In the genomic region with DNA sequence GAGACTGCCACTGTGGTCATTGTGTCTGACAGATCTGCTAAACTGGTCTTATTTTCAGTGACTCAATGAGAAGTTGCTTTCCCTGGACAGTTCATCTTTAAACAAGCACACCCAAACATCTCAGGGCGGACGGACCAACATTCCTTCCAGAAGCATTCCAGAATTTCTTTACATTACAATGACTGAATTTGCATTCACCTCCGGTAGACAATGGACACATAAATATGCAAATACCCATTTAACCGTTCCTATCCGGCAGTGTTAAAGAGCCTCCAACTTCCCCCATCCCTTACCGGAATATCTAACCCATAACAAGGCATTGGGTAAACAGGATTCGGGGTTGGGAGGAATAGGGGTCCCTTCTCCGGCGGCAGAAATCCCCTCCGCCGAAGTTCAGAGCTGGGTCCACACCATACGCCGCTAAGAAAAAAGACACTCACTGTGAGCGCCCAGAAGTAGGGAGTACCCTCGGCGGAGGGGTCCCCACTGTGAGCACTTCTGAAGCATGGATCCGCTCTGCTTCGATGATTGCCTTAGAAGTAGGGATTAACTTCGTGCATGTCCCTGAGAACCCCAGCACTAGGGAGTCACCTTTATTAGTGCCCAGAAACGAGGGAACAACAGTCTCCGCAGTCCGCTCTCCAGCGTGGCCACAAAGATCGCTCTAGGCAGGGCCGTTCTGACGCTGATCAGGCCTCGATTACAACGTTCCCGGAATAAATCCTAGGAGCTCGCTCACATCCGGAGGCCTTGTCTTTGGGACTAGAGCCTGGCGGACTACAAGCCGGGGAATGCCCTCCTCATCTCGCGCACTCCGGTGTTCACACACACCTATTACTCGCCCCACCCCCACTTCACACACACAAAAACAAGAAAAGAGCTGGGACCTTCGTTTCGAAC, we compare ENCODE assay signal across 8 mouse cellular contexts. TPM values are rescaled to one million over a fixed set of nuclear protein-coding genes. Genes with fewer than 3 reads are reported as not detected.
DNase-seq lines count a peak whose midpoint lies in the region; ATAC-seq and TF ChIP-seq lines count a peak whose summit lies in the region.

No protein-coding gene starts in this region.

- H3K4me2 ChIP-seq in liver, embryonic 13.5 days: peak overlapping the region; percentile 76

- intact Hi-C loops in gastrocnemius, adult 2 months (cut with DNase I): no loop called here

- H3K27me3 ChIP-seq in C2C12 (ENCODE audit: control insufficient read depth, insufficient read depth, insufficient read length): no peaks in the 10 kb centered on the region
- H3K27me3 ChIP-seq in forebrain, embryonic 10.5 days (ENCODE audit: poor library complexity, severe bottlenecking): no peaks in the 10 kb centered on the region
- H3K27me3 ChIP-seq in liver, embryonic 13.5 days: no peaks in the 10 kb centered on the region

- WGBS in forebrain, embryonic 10.5 days: under 1% methylated on average over 39 of the region's 39 CpGs
- WGBS in liver, embryonic 13.5 days (ENCODE audit: insufficient replicate concordance): under 1% methylated on average over 39 of the region's 39 CpGs

- peak overlapping the region; percentile 96 for H3K27ac ChIP-seq in gastrocnemius, adult 2 months
- H3K27ac ChIP-seq in forebrain, embryonic 10.5 days: peak overlapping the region; percentile 98
- H3K27ac ChIP-seq in liver, embryonic 13.5 days: peak overlapping the region; percentile 93

- H3K36me3 ChIP-seq in C2C12 (ENCODE audit: control insufficient read depth, insufficient read depth): peaks cover 29% of the 10 kb centered on the region
- H3K36me3 ChIP-seq in forebrain, embryonic 10.5 days (replicated peaks): peaks cover 51% of the 10 kb centered on the region
- peaks cover 43% of the 10 kb centered on the region for H3K36me3 ChIP-seq in liver, embryonic 13.5 days

- H3K4me3 ChIP-seq in gastrocnemius, adult 2 months: peak overlapping the region; percentile 100
- peak overlapping the region; percentile 94 for H3K4me3 ChIP-seq in C2C12 (ENCODE audit: insufficient read depth, poor library complexity, severe bottlenecking)
- peak overlapping the region; percentile 82 for H3K4me3 ChIP-seq in forebrain, embryonic 10.5 days
- peak overlapping the region; percentile 99 for H3K4me3 ChIP-seq in liver, embryonic 13.5 days (replicated peaks)

- H3K9ac ChIP-seq in liver, embryonic 13.5 days: peak overlapping the region; percentile 93

- H3K79me2 ChIP-seq in C2C12 (ENCODE audit: control insufficient read depth, insufficient read depth): peaks cover 98% of the 10 kb centered on the region

- H3K9me3 ChIP-seq in forebrain, embryonic 10.5 days: no peaks in the 10 kb centered on the region
- no peaks in the 10 kb centered on the region for H3K9me3 ChIP-seq in liver, embryonic 13.5 days (replicated peaks)

- H3K79me3 ChIP-seq in C2C12 (ENCODE audit: low read depth): peaks cover 83% of the 10 kb centered on the region

- no peak for DNase-seq in gastrocnemius, adult 2 months
- DNase-seq in gastrocnemius, adult 8-10 months (ENCODE audit: low spot score in 2 of 2): no peak
- no peak for DNase-seq in forebrain, embryonic 10.5 days (ENCODE audit: extremely low spot score, low spot score)
- no peak for DNase-seq in liver, embryonic 13.5 days
- DNase-seq in spleen, postnatal 10 days (ENCODE audit: low spot score in 2 of 2): no peak
- DNase-seq in adrenal gland, postnatal 14 days: no peak
- DNase-seq in lung, postnatal 10 days: no peak

- ATAC-seq in liver, embryonic 13.5 days (ENCODE audit: low read depth): peak; percentile 1

- peaks cover 26% of the 10 kb centered on the region for H3K4me1 ChIP-seq in forebrain, embryonic 10.5 days
- peaks cover 75% of the 10 kb centered on the region for H3K4me1 ChIP-seq in liver, embryonic 13.5 days (replicated peaks)

- TF ChIP-seq CTCF in gastrocnemius, adult 2 months (IDR thresholded peaks at IDR 0.05): no peak
- TF ChIP-seq CTCF in C2C12 (IDR thresholded peaks at IDR 0.05; ENCODE audit: control insufficient read depth, insufficient read depth, insufficient read length): no peak

- peak overlapping the region; percentile 96 for H3ac ChIP-seq in C2C12 (ENCODE audit: control insufficient read depth, insufficient read length, low read depth)

TF ChIP-seq in C2C12, 6 proteins besides CTCF, POLR2A, EP300 and RAD21:
- no peak for TF ChIP-seq MYOG (IDR thresholded peaks at IDR 0.05; ENCODE audit: control insufficient read depth, extremely low read depth, insufficient read length)
- peak; percentile 14 for TF ChIP-seq MAX (IDR thresholded peaks at IDR 0.05)

RNA-seq across cellular contexts. Expression of a gene that starts 0.5 kb away (rescaled TPM):
- total RNA-seq in gastrocnemius, adult 2 months (2021): 10 to 100 TPM; 18.6 to 22.4 TPM
- 10 to 100 TPM; 13.2 to 17.8 (median 14.6) TPM for total RNA-seq in gastrocnemius, adult 8-10 months (2022)
- polyA plus RNA-seq in C2C12 (2012; fragmentation: generic; extraction: Trizol): 11.0 TPM
- polyA plus RNA-seq in forebrain, embryonic 10.5 days (2016; fragmentation: Nextera tagmentation; extraction: Ambion mirVana): 33.8 and 34.3 TPM in 2 replicates
- 10.1 and 12.7 TPM in 2 replicates for polyA plus RNA-seq in liver, embryonic 13.5 days (2015; fragmentation: Nextera tagmentation; extraction: Ambion mirVana)
- 49.3 and 54.1 TPM in 2 replicates for total RNA-seq in adrenal gland, postnatal 14 days (2021)

RNA-seq across cellular contexts. Expression of a gene that starts 0.6 kb away (rescaled TPM):
- 10 to 100 TPM; 31.1 to 42.1 TPM for total RNA-seq in gastrocnemius, adult 2 months (2021)
- 10 to 100 TPM; 33.7 to 41.1 (median 34.8) TPM for total RNA-seq in gastrocnemius, adult 8-10 months (2022)
- 35.5 TPM for polyA plus RNA-seq in C2C12 (2012; fragmentation: generic; extraction: Trizol)
- 46.8 and 47.7 TPM in 2 replicates for polyA plus RNA-seq in forebrain, embryonic 10.5 days (2016; fragmentation: Nextera tagmentation; extraction: Ambion mirVana)
- polyA plus RNA-seq in liver, embryonic 13.5 days (2015; fragmentation: Nextera tagmentation; extraction: Ambion mirVana): 116 and 126 TPM in 2 replicates
- 62.9 and 65.5 TPM in 2 replicates for total RNA-seq in adrenal gland, postnatal 14 days (2021)

RNA-seq across cellular contexts. Expression of a gene that starts 15.8 kb away (rescaled TPM):
- total RNA-seq in gastrocnemius, adult 2 months (2021): under 1 TPM in 1 of 2 experiments, not detected in 1; 0.33 TPM
- total RNA-seq in gastrocnemius, adult 8-10 months (2022): under 1 TPM in 1 of 4 experiments, not detected in 3; 0.25 TPM
- 0.04 TPM for polyA plus RNA-seq in C2C12 (2012; fragmentation: generic; extraction: Trizol)
- polyA plus RNA-seq in forebrain, embryonic 10.5 days (2016; fragmentation: Nextera tagmentation; extraction: Ambion mirVana): 0.46 and 0.95 TPM in 2 replicates
- polyA plus RNA-seq in liver, embryonic 13.5 days (2015; fragmentation: Nextera tagmentation; extraction: Ambion mirVana): 4.8 and 5.5 TPM in 2 replicates
- 1.2 and 2.5 TPM in 2 replicates for total RNA-seq in adrenal gland, postnatal 14 days (2021)
